Mouse (Mus musculus) cerebellum, postnatal 10 days (tissue): ENCODE measurements around the gene Thrap3.
A peak's percentile ranks its signal among the peaks of the same experiment; 100 is the strongest.
"Not testable (repeated sequence)": the region's sequence is repeated elsewhere in the genome, so short reads cannot be mapped to it uniquely, and the experiment has no call there.

Experiments
- DNase-seq, 2 experiments: peaks; one replicate each; pipeline ENCODE4 v3.0.0; 2021; ENCODE audit warnings: mixed read lengths in 2 of 2

Gene Thrap3

GRCm38 (mm10) chr4:126217771-126218170 lies 15.2 kb upstream of the Thrap3 start:
- no peak for DNase-seq

GRCm38 (mm10) chr4:126207081-126207480 lies 4.5 kb upstream of the Thrap3 start:
- DNase-seq: no peak

GRCm38 (mm10) chr4:126205386-126205785 lies 2.8 kb upstream of the Thrap3 start:
- DNase-seq: no peak

GRCm38 (mm10) chr4:126204661-126205230 lies 2.2 kb upstream of the Thrap3 start:
- DNase-seq: no peak

- no peak for DNase-seq
Observed at GRCm38 (mm10) chr4:126204016-126204415, 1.5 kb upstream of the Thrap3 start.

GRCm38 (mm10) chr4:126203336-126203895 lies 856 bp upstream of the Thrap3 start:
- DNase-seq: peak in 1 of 2 experiments; percentile 13

- peak; percentile 32 to 36 for DNase-seq
Observed at GRCm38 (mm10) chr4:126201514-126202302, 852 bp downstream of the Thrap3 start.

GRCm38 (mm10) chr4:126200656-126201055 lies 1.9 kb downstream of the Thrap3 start:
- DNase-seq: no peak

- no peak for DNase-seq
Observed at GRCm38 (mm10) chr4:126200036-126200435, 2.5 kb downstream of the Thrap3 start.

GRCm38 (mm10) chr4:126199556-126199955 lies 3.0 kb downstream of the Thrap3 start:
- DNase-seq: no peak

GRCm38 (mm10) chr4:126197485-126197884 lies 5.1 kb downstream of the Thrap3 start:
- peak in 1 of 2 experiments; percentile 24 for DNase-seq

- no peak for DNase-seq
Observed at GRCm38 (mm10) chr4:126194916-126195315, 7.6 kb downstream of the Thrap3 start.

GRCm38 (mm10) chr4:126194216-126194615 lies 8.3 kb downstream of the Thrap3 start:
- no peak for DNase-seq

GRCm38 (mm10) chr4:126190636-126191035 lies 11.9 kb downstream of the Thrap3 start:
- DNase-seq: no peak

- no peak for DNase-seq
Observed at GRCm38 (mm10) chr4:126187096-126187495, 15.5 kb downstream of the Thrap3 start.

GRCm38 (mm10) chr4:126183034-126183433 lies 19.5 kb downstream of the Thrap3 start:
- DNase-seq: no peak

GRCm38 (mm10) chr4:126181170-126181957 lies 21.2 kb downstream of the Thrap3 start:
- DNase-seq: peak; percentile 68 to 72

GRCm38 (mm10) chr4:126175980-126176379 lies 26.6 kb downstream of the Thrap3 start:
- not testable (repeated sequence) for DNase-seq

GRCm38 (mm10) chr4:126173800-126174199 lies 28.8 kb downstream of the Thrap3 start:
- no peak for DNase-seq

- not testable (repeated sequence) for DNase-seq
Observed at GRCm38 (mm10) chr4:126170737-126171136, 31.8 kb downstream of the Thrap3 start.

GRCm38 (mm10) chr4:126168851-126169250 lies 33.7 kb downstream of the Thrap3 start:
- DNase-seq: no peak

GRCm38 (mm10) chr4:126166084-126166483 lies 36.5 kb downstream of the Thrap3 start:
- no peak for DNase-seq

GRCm38 (mm10) chr4:126165092-126165491 lies 37.5 kb downstream of the Thrap3 start:
- DNase-seq: not testable (repeated sequence)
